Mouse (Mus musculus) testis, postnatal 10 days (tissue): ENCODE results near the gene Gpr146.

Experiments used
- DNase-seq: peaks from one replicate; pipeline ENCODE4 v3.0.0; 2021; ENCODE audit warnings: low spot score

Gene Gpr146

GRCm38 (mm10) chr5:139358653-139359052 lies 18.8 kb upstream of the Gpr146 start:
- DNase-seq = peak; percentile 72

- no peak for DNase-seq
Measured at GRCm38 (mm10) chr5:139359244-139359643, 18.3 kb upstream of the Gpr146 start.

- no peak for DNase-seq
Measured at GRCm38 (mm10) chr5:139363858-139364257, 13.6 kb upstream of the Gpr146 start.

- DNase-seq = peak; percentile 96
Measured at GRCm38 (mm10) chr5:139364260-139364910, 13.1 kb upstream of the Gpr146 start.

GRCm38 (mm10) chr5:139364911-139365571 lies 12.5 kb upstream of the Gpr146 start:
- DNase-seq = no peak

- DNase-seq = no peak
Measured at GRCm38 (mm10) chr5:139365827-139366226, 11.7 kb upstream of the Gpr146 start.

- DNase-seq = no peak
Measured at GRCm38 (mm10) chr5:139366484-139366883, 11.0 kb upstream of the Gpr146 start.

- DNase-seq = no peak
Measured at GRCm38 (mm10) chr5:139367884-139368458, 9.5 kb upstream of the Gpr146 start.

GRCm38 (mm10) chr5:139368638-139369320 lies 8.7 kb upstream of the Gpr146 start:
- DNase-seq = no peak

- DNase-seq = no peak
Measured at GRCm38 (mm10) chr5:139370336-139370735, 7.2 kb upstream of the Gpr146 start.

GRCm38 (mm10) chr5:139371118-139371517 lies 6.4 kb upstream of the Gpr146 start:
- no peak for DNase-seq

GRCm38 (mm10) chr5:139371631-139372401 lies 5.7 kb upstream of the Gpr146 start:
- peak; percentile 97 for DNase-seq

GRCm38 (mm10) chr5:139373126-139373525 lies 4.4 kb upstream of the Gpr146 start:
- no peak for DNase-seq

GRCm38 (mm10) chr5:139373889-139374444 lies 3.5 kb upstream of the Gpr146 start:
- DNase-seq = no peak

GRCm38 (mm10) chr5:139374841-139375240 lies 2.7 kb upstream of the Gpr146 start:
- no peak for DNase-seq

- no peak for DNase-seq
Measured at GRCm38 (mm10) chr5:139378271-139378556, 717 bp downstream of the Gpr146 start.

- DNase-seq = peak; percentile 76
Measured at GRCm38 (mm10) chr5:139378986-139379629, 1.6 kb downstream of the Gpr146 start.

GRCm38 (mm10) chr5:139379771-139380384 lies 2.4 kb downstream of the Gpr146 start:
- DNase-seq = no peak

- peak; percentile 98 for DNase-seq
Measured at GRCm38 (mm10) chr5:139380385-139381248, 3.1 kb downstream of the Gpr146 start.
